Mouse (Mus musculus): Measurements from ENCODE around the gene Creb3l4. TPM values are rescaled to one million over a fixed set of nuclear protein-coding genes. Genes with fewer than 3 reads are reported as not detected.

Gene Creb3l4
- total RNA-seq, 2 experiments from 2014 or later = 0.39 TPM; not detected in 1

DNA sequence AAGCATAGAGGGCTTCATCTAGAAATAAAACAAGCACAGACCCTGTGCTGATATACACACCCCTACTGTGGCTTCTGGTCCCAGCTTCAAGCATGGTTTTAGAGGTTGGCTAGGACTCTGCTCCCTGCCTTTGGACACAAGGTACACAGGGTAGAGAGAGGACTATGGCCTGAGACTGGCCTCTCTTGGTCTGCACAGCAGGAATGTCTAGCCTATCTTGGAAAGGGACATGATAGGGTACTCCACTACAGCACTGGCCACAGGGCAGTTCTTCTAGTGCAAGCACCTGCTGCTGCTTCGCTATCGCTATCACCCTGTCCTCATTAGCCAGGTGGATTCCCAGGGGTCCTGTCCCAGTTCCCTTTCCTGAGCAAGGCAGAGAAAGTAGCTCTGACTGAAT lies 2.1 kb downstream of the Creb3l4 start:
- 0 out of 2 replicates have a peak, but pooled peaks have one; percentile 13 for ATAC-seq (replicated peaks; ENCODE audit: poor library complexity)

DNA sequence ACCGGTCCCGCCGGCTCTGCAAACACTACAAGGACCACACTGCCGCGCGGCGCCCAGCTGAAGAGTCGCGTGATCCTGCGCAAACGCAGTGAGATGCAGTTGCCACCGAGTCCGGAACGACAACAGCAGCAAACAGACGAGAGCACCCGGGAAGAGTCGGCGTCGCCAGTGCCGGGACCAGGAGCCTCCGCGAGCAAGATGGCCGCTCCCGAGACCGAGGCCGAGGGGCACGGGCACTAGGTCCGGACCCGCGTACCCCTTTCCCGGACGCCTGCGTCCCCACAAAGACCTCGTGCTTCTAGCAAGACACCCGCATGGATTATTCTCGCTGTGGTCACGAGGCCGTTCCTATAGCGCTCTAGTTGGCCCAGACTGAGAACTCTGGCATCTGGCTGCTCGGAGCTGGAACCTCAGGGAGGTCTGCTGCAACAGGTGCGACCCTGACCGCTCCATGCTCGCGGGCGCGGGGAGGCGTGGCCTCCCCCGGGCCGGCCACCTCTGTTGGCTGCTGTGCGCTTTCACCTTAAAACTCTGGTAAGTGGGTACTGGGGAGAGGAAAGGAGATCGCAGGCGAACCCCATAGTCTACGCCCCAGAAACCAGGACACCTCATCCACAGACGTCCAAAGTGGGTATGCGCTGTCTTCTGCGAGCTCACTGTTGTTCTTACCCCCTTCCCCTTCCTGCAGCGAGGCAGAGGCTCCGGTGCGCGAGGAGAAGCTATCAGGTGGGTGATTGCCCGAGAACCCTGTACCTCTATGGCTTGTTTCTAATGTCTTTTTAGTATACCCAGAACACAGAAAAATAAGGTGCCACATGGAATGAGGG lies 11.6 kb downstream of the Creb3l4 start, which contains the start of gene Jtb:
TSS of gene Jtb (plus strand) at position 91 of the 827 bp plus-strand sequence.
- ATAC-seq (replicated peaks; ENCODE audit: poor library complexity) = peak; percentile 97

DNA sequence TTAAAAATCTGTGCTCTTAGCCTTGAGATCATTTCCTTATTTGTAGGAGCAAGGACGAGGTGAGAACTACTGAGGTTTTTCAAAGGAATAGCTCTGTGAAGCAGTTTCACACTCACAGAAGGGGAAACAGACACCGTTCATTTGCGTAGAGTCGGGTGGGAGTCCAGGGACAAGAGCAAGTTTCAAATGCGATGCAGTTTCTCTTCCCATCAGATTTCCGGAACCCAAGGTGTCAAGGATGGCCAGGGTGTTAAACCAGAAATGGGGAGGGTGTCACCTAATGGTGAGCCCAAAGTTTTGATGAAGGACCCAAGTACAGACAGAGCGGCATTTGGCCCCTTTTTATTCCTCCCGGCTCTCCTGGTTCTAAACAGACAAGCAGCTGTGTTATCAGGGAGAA lies 12.2 kb downstream of the Creb3l4 start:
- ATAC-seq (replicated peaks; ENCODE audit: poor library complexity) = peak; percentile 24

DNA sequence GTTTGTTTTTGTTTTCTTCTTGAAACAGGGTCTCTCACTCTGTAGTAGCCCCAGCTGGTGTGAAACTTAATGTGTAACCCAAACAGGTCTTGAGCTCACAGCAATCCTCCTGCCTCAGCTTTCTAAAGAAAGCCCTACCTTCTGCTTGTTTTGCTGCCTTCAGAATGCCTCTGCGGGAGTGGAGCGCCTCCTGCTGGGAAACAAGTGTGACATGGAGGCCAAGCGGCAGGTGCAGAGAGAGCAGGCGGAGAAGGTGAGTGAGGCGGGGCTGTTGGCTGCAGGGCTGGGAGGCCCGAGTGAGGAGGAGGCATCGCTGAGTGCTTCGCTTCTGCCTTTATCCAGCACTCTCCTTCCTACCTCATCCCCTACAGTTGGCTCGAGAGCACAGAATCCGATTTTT lies 19.0 kb downstream of the Creb3l4 start:
- ATAC-seq (replicated peaks; ENCODE audit: poor library complexity) = no peak

DNA sequence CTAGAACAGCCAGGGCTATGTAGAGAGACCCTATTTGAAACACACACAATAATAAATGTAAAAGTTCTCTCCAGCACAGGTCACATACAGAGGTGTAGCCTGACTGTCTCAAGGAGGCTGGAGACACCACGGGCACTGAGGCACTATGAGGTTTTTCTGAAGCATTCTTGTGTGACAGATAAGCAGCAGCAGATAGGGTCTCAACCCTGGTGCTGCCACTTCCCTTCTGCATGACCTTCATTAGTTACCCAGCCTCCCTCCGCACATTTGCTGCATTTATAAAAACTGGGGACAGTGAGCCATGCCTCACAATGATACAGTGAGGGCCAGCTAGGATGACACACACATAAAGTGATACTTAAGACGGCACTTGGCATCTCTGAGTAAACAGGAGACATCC lies 20.4 kb downstream of the Creb3l4 start:
- no peak; the same call in 1 of the 2 replicates for ATAC-seq (replicated peaks; ENCODE audit: poor library complexity)

DNA sequence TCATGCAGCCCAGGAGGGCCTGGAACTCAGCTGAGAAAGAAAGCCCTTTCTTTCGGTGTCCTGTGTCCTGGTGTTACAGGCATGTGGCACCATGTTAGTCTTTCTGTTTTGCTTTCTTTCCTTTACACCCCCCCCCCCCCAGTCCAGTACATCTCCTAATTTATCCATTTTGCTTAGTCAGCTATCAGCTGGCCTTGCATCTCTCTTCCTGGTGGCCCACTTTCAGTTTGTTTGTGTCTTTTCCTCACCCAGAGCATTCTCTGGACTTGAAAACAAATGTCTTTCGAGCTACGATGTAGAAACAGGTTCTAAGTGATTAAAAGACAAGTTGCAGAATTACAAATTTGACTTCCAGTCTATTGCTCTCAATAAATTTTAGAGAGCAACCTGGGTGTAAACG lies 20.9 kb downstream of the Creb3l4 start:
- ATAC-seq (replicated peaks; ENCODE audit: poor library complexity) = no peak

DNA sequence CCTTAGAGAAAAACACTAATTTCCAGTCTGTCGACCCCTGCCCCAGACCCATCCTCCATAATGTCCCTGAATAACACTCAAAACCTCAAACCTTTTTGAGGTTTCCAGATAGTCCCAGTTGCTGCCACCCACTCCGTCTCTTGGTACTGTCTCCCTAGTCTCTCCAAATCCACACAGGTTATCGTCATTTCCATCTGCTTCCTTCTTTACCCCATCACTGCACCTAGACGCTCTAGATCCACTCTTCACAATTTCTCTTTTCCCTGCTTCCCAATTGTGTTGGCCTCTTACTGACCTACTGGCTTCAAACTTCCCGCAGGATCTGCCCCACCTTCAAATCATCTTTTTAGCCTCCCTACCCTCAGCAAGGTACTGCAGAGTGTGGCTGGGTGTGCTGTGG lies 22.2 kb downstream of the Creb3l4 start:
- peak; percentile 28; the same call in 1 of the 2 replicates for ATAC-seq (replicated peaks; ENCODE audit: poor library complexity)

DNA sequence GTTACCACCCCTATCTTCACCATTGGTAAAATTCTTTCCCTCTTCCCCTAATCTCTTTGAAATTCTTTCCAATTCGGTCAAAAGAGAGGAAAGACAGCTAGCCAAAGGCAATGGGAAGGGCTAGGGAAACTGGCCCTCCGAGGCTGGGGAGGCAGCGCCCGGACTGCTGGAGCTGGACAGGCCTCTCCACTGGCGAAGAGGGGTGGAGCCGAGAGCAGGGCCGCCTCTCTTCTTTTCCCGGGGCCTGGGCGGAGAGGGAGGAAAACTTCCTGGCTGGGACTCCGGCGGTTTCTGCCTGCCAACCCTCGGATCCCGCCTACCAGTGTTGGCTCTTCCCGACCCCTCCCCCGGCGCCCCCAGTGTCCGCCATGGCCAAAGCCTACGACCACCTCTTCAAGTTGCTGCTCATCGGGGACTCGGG lies 22.8 kb downstream of the Creb3l4 start:
- peak; percentile 40 for ATAC-seq (replicated peaks; ENCODE audit: poor library complexity)

DNA sequence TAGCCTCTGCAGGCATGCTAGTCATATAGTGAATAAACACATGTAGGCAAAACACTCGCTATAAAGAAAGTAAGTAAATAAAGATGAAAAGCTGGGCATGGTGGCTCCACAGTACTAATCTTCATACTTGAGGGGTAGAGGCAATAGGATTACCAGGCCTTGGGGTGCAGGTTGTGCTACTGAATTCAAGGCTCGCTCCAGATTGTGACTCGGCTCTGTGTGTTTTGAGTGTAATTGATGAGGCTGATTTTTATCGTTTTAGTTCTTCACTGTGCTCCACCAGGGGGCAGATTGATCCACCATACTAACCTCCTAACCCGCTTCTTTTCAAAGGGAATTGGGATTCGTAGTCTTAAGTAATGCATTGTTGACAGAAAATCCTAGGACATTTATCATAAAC lies 23.2 kb downstream of the Creb3l4 start:
- ATAC-seq (replicated peaks; ENCODE audit: poor library complexity) = peak; percentile 76

DNA sequence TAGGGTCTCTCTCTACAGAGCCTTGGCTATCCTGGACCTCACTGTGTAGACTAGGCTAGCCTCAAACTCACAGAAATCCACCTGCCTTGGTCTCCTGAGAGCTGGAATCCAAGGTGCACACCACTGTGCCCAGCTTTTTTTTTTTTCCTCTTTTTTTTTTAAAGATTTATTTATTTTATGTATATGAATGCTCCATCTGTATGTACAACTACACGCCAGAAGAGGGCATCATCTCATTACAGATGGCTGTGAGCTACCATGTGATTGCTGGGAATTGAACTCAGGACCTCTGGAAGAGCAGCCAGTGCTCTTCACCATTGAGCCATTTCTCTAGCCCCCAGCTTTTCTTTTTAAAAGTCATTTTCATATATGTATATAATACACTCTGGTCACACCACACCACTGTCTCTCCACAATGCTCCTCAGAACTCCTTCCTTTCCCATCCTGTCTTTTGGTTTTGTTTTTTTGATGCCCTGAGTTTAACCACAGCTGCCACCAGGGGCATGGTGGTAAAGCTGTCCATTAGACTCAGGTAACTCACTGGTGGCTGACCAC lies 27.4 kb downstream of the Creb3l4 start:
- ATAC-seq (replicated peaks; ENCODE audit: poor library complexity) = no peak

DNA sequence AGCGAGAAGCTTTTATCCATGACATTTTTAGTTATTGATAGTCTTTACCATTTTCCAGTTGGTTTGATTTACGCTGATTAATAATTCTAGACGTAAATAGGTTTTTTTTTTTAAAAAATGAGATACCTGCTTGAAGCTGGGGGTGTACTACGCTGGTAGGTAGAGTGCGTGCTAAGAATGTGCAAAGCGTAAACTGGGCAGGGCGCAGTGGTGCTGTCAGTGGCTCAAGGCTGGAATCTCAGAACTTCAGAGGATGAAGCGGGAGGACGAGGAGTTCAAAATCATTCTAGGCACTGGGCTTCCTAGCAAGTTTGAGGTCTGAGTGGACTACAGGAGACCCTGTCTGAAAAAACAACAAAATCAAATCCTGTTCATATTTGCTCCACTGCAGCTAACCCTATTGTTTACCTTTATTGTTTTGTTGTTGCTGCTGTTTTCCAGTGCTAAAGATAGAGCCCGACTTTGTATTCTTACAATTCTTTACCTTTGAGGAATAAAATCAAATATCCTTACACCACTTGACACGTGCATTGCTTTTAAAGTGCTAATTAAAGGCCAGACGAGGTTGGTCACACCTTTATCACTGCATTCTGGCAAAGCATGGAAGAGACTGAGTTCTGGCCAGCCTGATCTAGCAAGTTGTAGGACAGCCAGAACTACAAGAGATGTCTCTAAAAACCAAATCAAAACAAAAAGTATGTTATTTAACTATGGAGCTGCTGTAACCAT lies 29.2 kb downstream of the Creb3l4 start:
- ATAC-seq (replicated peaks; ENCODE audit: poor library complexity) = no peak

DNA sequence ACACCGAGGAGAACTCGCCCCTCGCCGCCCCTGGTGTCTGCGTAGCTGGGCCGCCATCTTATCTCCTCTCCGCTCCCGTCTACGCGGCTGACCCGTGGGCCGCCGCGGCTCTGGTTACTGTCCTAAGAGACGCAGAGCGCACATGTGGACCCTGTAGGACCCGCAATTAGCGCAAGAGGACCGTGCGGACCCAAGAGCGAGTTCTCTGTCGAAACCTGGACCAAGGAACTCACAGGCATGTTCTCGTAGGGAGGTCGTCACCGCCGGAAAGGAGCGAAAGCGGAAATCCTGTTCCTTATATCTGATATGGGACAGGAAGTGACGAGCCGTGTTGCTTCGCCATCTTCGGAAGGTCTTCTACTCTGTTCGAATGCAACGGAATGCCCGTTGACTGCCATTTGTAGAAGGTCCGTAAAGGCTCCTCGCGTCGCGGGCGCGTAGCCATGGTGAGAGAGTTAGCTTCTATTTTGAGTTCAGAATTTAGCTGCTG lies 29.9 kb downstream of the Creb3l4 start, which contains the start of the genes Rps27 and Rab13:
TSS of gene Rps27 (minus strand) at position 275 of the 490 bp plus-strand sequence.
TSS of gene Rab13 (plus strand) at position 319 of the 490 bp plus-strand sequence.
- peak; percentile 94 for ATAC-seq (replicated peaks; ENCODE audit: poor library complexity)

DNA sequence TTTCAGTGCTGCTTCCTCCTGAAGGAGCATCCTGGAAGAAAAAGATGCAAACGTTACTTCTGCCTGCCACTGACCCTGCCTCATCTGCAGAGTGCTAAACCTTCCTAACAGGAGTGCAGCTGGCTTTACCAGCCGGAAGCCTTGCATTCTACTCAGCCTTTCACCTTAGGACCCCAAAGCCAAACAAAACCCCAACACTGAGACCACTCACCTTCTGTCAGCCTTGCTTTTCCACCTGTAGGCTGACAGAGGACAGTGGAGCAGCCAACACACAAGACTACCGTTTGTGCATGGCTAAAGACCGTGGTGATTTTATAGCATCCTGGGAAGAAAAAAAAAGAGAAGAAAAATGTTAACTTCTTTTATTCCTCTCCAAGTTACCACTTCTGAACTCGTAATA lies 30.6 kb downstream of the Creb3l4 start:
- ATAC-seq (replicated peaks; ENCODE audit: poor library complexity) = no peak

DNA sequence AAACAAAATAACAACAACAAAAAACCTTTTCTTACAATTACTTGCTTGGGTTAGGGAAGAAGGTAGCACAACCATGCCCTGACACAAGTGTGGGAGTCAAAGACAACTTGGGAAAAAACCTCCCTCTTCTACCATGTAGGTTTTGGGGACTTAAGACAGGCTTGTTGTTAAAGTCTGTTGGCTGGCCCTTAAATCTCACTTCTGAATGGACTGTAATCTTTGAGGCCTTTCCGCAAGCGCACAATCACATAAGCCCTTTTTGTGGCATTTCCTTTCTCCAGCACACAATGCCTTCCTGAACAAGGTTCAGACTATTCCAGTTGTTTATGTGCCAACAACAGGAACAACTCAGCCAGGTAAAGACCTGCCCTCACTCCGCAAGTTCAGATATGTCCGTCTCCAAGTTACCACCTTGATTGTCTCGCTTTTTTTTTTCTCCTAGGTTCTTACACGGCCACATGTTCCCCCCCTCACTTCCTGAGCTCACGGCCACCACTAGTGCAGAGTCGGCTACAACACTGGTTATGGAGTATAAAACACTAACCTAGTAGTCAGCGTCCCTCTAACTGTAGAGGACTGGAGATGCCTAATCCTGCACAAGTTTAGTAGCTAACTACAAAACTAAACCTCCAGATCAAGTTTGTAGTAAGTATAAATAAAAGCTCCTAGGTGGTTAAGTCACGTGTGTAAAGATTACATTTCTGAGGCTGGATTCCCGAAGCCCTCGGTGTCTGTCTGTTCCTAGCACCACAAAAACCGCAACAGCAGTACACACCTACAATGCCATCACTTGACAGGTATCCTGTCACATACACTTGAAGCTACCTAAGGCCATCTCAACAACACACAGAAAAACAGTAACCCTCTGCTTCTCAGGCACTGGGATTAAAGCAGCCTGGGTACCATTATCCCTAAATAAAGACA lies 31.6 kb downstream of the Creb3l4 start:
- ATAC-seq (replicated peaks; ENCODE audit: poor library complexity) = no peak

DNA sequence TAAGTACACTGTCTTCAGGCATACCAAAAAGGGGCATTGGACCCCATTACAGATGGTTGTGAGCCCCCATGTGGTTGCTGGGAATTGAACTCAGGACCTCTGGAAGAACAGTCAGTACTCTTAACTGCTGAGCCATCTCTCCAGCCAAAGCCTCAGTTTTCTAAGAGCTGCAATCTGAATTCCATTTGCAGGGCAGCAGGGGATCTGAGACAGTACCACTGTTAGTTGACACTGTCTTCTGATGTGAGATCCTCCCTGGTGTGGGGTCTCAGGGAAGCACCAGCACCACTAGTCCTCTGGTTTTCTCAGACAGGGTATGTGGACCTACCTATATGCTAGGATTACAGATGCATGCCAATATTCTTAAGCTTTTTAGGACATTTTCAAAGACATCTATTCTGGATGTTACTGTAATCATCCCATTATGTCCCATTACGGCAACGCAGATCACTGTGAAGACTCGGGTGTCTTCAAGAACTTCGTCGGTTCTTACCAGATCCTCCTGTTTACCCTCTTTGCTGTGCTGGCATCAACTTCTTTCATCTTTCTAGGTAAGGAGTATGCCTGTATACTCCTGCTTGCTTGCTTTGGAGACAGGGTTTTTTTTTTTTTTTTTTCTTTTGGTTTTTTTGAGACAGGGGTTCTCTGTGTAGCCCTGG lies 33.3 kb downstream of the Creb3l4 start:
- ATAC-seq (replicated peaks; ENCODE audit: poor library complexity) = no peak

DNA sequence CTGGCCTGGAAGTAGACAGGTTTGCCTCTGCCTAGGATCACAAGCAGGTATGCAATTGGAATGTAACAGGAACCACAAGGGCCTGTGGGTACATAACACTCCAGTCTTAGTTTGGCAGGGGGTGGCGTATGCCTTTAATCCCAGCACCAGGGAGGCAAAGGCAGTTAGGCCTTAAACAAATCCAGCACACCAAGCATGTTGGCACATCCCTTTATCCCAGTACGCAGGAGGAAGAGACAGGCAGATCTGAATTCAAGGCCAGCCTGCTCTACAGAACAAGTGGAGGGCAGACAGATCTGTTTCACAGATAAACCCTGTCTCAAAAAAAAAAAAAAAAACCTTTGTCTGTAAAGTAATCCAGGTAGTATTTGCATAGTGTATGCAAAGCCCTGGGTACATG lies 34.6 kb downstream of the Creb3l4 start:
- no peak for ATAC-seq (replicated peaks; ENCODE audit: poor library complexity)

DNA sequence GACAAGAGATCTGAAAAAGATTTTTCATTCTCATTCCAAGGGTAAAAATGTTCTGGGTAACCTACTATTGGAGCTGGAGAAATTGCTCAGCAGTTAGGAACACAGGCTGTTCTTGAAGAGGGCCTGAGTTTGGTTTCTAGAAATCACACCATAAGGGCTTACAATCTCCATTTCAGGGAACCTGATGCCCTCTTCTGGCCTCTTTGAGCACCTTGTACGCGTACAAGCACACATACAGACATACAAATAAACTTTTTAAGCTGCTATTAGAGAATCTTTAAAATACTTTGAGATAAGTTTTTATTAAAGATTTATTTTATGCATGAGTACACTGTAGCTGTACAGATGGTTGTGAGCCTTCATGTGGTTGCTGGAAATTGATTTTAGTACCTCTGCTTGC lies 38.7 kb downstream of the Creb3l4 start:
- no peak for ATAC-seq (replicated peaks; ENCODE audit: poor library complexity)

DNA sequence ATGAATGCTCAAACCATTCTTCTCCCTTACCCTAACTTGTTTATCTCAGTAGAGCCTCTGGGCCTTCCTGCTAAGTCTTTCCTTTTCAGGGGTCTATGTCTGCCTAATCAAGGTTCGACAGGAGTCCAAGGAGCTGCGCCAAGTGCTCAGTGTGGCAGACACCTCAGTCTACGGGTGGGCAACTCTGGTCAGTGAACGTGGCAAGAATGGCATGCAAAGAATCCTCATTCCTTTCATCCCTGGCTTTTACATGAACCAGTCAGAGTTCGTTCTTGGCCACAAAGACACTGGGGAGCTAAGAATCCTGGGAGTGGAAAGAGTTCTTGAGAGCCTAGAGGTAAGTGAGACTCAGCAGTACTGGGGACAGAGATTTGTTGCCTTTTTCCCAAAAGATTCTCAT lies 39.7 kb downstream of the Creb3l4 start:
- no peak for ATAC-seq (replicated peaks; ENCODE audit: poor library complexity)

DNA sequence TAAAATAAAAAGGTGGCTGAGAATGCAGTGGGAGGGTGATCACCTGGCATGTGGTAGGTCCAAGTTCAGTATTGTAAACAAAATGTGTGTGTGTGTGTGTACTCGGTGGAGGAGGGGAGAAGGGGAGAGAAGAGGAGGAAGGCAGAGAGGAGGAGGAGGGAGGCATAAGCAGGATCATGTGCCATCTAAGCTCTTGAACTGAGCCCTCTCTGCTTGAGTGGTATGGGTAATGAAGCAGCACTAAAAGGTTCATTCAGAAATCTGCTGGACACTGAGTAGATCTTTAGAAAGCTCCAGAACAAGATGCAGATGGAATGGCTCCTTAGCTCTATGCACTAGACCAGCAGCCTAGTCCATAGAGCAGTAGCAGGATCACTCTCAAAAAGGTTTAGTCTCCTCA lies 40.4 kb downstream of the Creb3l4 start:
- no peak for ATAC-seq (replicated peaks; ENCODE audit: poor library complexity)

DNA sequence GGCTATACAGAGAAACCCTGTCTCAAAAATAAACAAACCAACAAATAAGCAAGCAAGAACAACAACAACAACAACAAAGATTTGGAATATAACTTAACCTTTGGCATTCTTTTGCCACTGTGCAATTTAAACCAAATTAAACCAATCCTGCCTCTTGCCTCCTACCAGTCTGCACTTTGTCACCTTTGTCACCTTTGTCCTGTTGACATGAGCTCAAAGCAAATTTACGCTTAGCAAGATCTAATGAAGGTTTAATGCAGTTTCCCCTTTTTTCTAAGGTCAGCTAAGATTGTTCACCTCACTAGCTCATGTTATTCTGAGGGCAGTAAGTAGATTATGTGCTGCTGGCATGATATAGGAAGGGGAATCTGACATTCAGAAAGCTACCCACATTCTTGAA lies 45.8 kb downstream of the Creb3l4 start:
- no peak for ATAC-seq (replicated peaks; ENCODE audit: poor library complexity)

Measured in megakaryocyte progenitor cell, adult 5-6 weeks (primary cell).